Mouse (Mus musculus) ES-Bruce4 (cell line): ENCODE measurements at regions not wholly inside any gene's neighbourhood (a gene's known extent, or its start where the extent isn't known, plus 50 kb on each side); places are given as distances from the start of the nearest gene placed in this dataset.

Experiments used
- H3K27ac ChIP-seq: 2 replicates; pipeline ENCODE4 v1.5.1; 2012; ENCODE audit warnings: low read length, inconsistent platforms; ENCODE audit not compliant: insufficient read depth
- H3K27me3 ChIP-seq: 2 replicates; pipeline ENCODE4 v1.6.1; 2012; ENCODE audit warnings: mild to moderate bottlenecking, low read length, inconsistent platforms; ENCODE audit not compliant: control insufficient read depth, poor library complexity, insufficient read depth, severe bottlenecking
- H3K36me3 ChIP-seq: 2 replicates; pipeline ENCODE4 v1.6.1; 2012; ENCODE audit warnings: inconsistent platforms, mild to moderate bottlenecking, low read length, moderate library complexity; ENCODE audit not compliant: control insufficient read depth, poor library complexity, insufficient read depth, severe bottlenecking
- H3K4me1 ChIP-seq: one replicate; pipeline ENCODE4 v1.8.1; 2011; ENCODE audit warnings: low read length; ENCODE audit not compliant: control insufficient read depth, insufficient read depth
- H3K4me3 ChIP-seq: 2 replicates; pipeline ENCODE4 v1.5.1; 2011; ENCODE audit warnings: low read depth, mild to moderate bottlenecking, low read length
- H3K9ac ChIP-seq: 2 replicates; pipeline ENCODE4 v1.6.1; 2012; ENCODE audit warnings: low read depth, mild to moderate bottlenecking, inconsistent platforms; ENCODE audit not compliant: poor library complexity, severe bottlenecking
- H3K9me3 ChIP-seq: replicated peaks from 2 replicates; pipeline ENCODE4 v1.6.1; 2012; ENCODE audit warnings: mild to moderate bottlenecking, low read length, inconsistent platforms; ENCODE audit not compliant: control insufficient read depth, poor library complexity, insufficient read depth, severe bottlenecking
- CTCF ChIP-seq: IDR thresholded peaks from one replicate; pipeline ENCODE4 v1.8.1; 2011; ENCODE audit warnings: low read depth, low read length
- EP300 ChIP-seq: IDR thresholded peaks from 2 replicates; pipeline ENCODE4 v1.6.1; 2011; ENCODE audit warnings: low read depth, low read length; ENCODE audit not compliant: insufficient read depth
- POLR2A ChIP-seq: IDR thresholded peaks from one replicate; pipeline ENCODE4 v1.8.1; 2011; ENCODE audit warnings: low read length; ENCODE audit not compliant: insufficient read depth

GRCm38 (mm10) chr12:12436379-12436778 is 174.4 kb downstream of the Fam49a start:
- no peak overlapping the region for H3K4me3 ChIP-seq
- no peak overlapping the region for H3K27ac ChIP-seq
- H3K9me3 ChIP-seq: no peaks in the 10 kb centered on the region
- no peaks in the 10 kb centered on the region for H3K36me3 ChIP-seq
- no peaks in the 10 kb centered on the region for H3K27me3 ChIP-seq
- TF ChIP-seq POLR2A (no peak), CTCF (no peak), EP300 (no peak)
- H3K4me1 ChIP-seq: no peaks in the 10 kb centered on the region
- H3K9ac ChIP-seq: no peak overlapping the region

- H3K27me3 ChIP-seq: no peaks in the 10 kb centered on the region
- no peaks in the 10 kb centered on the region for H3K4me1 ChIP-seq
- H3K9ac ChIP-seq: no peak overlapping the region
- no peak for TF ChIP-seq CTCF
- TF ChIP-seq POLR2A: no peak
- TF ChIP-seq EP300: no peak
- H3K27ac ChIP-seq: no peak overlapping the region
- H3K36me3 ChIP-seq: no peaks in the 10 kb centered on the region
- H3K9me3 ChIP-seq: no peaks in the 10 kb centered on the region
- H3K4me3 ChIP-seq: no peak overlapping the region
Observed at GRCm38 (mm10) chr12:12432597-12432996, 170.7 kb downstream of the Fam49a start.
